Mouse (Mus musculus): ENCODE measurements around the gene Prox2. TPM values are rescaled to one million over a fixed set of nuclear protein-coding genes. Genes with fewer than 3 reads are reported as not detected.
"Not testable (repeated sequence)": the region's sequence is repeated elsewhere in the genome, so short reads cannot be mapped to it uniquely, and the experiment has no call there.

Prox2 gene
- 1.6 and 3.1 TPM in 2 replicates for total RNA-seq (2015)
- 2.0 and 6.0 TPM in 2 replicates for total RNA-seq (2017)

DNA sequence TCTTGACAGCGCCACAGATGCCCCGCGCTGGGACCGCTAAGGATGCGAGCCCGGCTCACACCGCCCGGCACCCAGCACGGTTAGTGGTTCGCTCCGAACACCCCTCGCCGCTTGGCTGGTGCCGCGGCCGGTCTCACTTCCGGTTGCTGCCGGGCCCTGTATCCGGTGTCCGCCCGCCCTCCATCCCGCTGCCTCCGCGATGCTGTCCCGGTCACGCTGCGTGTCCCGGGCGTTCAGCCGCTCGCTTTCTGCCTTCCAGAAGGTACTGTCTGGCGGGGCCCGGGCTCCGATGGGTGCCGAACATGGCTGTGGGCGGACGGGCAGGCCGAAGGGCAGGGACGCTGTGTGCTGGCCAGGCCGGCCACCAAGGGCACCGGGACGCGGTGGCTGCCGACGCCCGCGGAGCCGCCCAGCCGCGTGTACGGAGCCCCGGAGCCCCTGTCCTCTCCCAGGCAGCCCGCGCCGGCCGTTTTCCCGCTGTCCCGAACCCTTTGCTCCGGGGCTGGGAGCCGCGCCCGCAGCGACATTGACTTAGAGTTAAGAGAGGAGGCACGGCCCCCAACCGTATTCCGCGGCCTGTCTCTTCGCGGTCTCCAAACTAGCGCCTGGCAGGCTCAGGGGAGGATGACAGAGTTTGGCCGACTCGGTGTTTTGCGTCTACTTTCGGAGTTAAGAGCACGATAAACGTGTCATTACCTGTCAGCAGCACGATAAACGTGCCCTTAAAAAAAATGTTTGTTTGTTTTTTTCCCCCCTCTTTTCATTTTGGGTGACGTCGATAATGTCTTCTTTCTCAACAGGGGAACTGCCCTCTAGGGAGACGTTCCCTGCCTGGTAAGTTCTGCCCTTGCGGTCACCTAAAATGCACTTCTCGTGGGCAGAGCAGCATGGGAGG lies at the start of gene Prox2, which contains the start of gene Dlst:
Prox2 (minus strand) TSS at position 62 of the 895 bp plus-strand sequence.
Dlst (plus strand) TSS at position 136 of the 895 bp plus-strand sequence.
- ATAC-seq (ENCODE audit: poor library complexity, severe bottlenecking): peak; percentile 94

DNA sequence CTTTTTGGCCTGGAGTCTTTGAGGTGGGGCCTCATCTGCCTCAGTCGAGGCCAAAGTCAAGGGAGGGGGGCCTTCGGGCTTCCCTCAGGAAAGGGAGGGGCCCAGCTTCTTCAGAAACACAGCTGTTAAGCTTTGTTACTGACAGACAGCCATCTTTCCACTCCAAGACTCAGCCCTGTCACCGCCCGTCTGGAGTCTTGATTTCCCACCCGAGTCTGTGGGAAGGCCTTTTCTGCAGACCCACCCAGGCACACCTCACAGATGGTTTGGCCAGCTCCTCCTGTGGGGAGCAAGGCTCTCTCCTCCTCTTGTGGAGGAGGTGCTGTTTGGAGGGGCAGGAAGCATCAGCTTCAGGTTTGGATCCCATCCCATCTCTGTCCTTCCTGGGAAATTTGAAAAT lies 49.0 kb upstream of the Prox2 start:
- no peak for ATAC-seq (ENCODE audit: poor library complexity, severe bottlenecking)

DNA sequence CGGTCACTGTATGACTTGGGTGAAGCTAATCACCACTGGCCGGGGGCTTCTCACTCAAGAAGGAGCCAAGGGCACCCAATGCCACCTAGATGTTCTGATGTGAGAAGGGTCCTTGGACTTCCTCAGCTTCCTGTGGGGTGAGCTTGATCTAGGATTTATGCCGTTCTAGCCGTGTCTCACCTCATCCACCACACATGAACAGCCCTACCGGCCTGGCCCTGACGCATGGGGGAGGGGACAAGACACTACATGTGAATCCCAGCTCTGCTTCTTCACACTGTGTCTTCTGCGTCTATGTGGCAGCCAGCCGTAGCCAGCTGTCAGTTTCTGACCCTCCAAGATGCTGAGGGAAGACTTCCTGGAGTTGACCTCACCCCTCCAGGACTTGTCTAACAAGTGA lies 48.2 kb upstream of the Prox2 start:
- ATAC-seq (ENCODE audit: poor library complexity, severe bottlenecking): no peak

- no peak for ATAC-seq (ENCODE audit: poor library complexity, severe bottlenecking)
Measured at GRCm38 (mm10) chr12:85157797-85158460, 47.4 kb upstream of the Prox2 start.

DNA sequence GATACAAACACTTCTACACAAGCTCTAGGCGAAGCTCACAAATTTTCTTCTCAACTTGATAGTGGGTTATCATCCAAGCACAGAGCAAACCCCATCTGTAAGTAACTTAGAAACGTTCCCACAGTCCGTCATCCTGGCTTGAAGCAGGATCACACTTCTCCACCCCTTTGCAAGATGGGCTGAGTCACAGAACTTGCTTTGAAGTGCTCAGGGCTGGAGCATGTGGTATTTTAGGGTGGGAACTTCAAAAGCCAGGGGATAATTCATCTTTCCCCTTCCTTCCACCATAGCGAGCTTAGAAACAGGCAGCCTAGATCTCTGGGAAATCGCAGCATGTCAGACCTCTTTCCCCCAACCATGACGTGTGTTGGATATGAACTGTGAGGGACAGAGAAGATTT lies 45.8 kb upstream of the Prox2 start:
- ATAC-seq (ENCODE audit: poor library complexity, severe bottlenecking): no peak

GRCm38 (mm10) chr12:85153011-85153410 lies 42.5 kb upstream of the Prox2 start:
- ATAC-seq (ENCODE audit: poor library complexity, severe bottlenecking): peak; percentile 43; the same call in 1 of the 2 replicates

DNA sequence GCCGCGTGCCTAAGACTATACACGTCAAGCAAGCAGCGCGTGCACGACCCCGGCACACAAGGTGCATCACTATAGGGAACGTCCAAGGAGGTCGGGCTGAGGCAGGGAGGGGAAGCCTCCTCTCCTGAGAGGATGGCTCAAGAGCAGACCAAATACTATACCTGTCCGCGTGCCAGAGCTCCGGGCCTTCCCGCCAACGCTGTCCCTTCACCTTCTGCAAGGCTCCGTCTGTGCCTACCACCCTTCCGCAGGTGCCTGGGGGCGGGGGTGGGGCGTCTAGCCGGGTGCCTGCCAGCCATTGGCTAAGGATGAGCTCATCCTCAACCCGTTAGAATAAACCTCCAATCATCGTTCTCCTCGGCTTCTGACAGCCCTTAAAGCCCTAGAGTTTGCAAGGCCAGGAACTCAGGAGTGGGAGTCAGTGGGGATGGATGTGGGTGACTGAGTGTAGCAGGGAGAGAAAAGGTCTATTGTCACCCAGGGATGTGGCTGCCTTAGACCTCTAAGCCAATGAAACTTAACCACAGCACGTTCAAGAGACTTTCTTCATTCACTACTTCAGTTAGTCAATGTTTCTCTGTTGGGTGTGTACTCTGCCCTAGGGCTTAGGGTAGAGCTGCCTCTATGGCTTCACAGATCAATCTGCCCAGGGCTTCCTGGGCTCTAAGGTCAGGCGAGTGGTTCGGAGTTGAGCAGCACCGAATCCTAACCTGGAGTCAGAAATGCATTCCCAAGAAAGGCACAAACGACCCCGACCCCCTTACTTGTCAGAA lies 40.6 kb upstream of the Prox2 start, which contains the start of gene Rps6kl1:
Rps6kl1 (minus strand) TSS at position 263 of the 773 bp plus-strand sequence.
- ATAC-seq (ENCODE audit: poor library complexity, severe bottlenecking): peak; percentile 55

- 0 out of 2 replicates have a peak, but pooled peaks have one; percentile 19 for ATAC-seq (ENCODE audit: poor library complexity, severe bottlenecking)
Measured at GRCm38 (mm10) chr12:85150321-85151001, 39.9 kb upstream of the Prox2 start.

- no peak for ATAC-seq (ENCODE audit: poor library complexity, severe bottlenecking)
Measured at GRCm38 (mm10) chr12:85146881-85147280, 36.3 kb upstream of the Prox2 start.

GRCm38 (mm10) chr12:85146355-85146754 lies 35.8 kb upstream of the Prox2 start:
- no peak for ATAC-seq (ENCODE audit: poor library complexity, severe bottlenecking)

DNA sequence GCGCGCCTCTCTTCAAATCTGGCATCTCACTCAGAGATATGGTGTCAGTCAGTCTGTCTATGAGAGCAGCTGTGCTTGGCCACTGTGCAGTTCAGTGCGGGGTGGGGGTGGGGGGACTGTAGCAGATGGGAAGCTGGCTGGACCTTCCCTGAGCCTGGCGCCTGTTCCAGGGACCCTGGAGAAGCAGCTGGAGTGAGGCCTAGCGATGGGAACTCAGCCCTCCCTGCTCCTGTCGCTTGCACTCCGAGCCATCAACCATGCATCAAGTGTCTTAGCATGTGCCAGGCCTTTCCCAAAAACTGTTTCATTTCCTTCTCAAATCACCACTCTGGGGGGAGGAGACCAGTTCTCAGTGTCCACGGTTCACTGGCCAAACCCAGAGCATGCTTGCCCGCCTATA lies 35.1 kb upstream of the Prox2 start:
- ATAC-seq (ENCODE audit: poor library complexity, severe bottlenecking): no peak

DNA sequence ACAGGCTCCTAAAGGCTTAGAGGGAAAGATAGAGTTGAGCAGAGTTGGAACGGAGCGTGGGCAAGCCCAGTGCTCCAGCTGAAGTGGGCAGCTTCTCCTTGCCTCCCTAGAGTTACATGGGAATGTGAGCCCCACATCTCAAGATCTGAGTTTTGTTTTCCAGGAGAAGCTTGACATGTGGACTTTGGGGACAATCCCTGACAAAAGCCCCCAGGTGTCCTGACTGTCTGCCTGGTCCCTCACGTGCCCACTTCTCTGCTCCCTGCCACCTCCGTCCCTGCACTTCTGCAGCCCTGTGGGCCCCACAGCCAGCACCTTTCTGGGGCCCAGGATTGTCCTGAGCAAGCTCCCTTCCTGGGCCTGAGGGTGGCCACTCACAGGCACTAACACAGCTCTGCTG lies 34.3 kb upstream of the Prox2 start:
- ATAC-seq (ENCODE audit: poor library complexity, severe bottlenecking): no peak

- not testable (repeated sequence) for ATAC-seq (ENCODE audit: poor library complexity, severe bottlenecking)
Measured at GRCm38 (mm10) chr12:85144276-85144675, 33.7 kb upstream of the Prox2 start.

GRCm38 (mm10) chr12:85142803-85143202 lies 32.2 kb upstream of the Prox2 start:
- ATAC-seq (ENCODE audit: poor library complexity, severe bottlenecking): peak; percentile 92

GRCm38 (mm10) chr12:85141096-85141495 lies 30.5 kb upstream of the Prox2 start:
- no peak for ATAC-seq (ENCODE audit: poor library complexity, severe bottlenecking)

GRCm38 (mm10) chr12:85140036-85140701 lies 29.6 kb upstream of the Prox2 start:
- ATAC-seq (ENCODE audit: poor library complexity, severe bottlenecking): no peak

- no peak for ATAC-seq (ENCODE audit: poor library complexity, severe bottlenecking)
Measured at GRCm38 (mm10) chr12:85136627-85137026, 26.1 kb upstream of the Prox2 start.

- ATAC-seq (ENCODE audit: poor library complexity, severe bottlenecking): no peak
Measured at GRCm38 (mm10) chr12:85135513-85136470, 25.2 kb upstream of the Prox2 start.

Measured in megakaryocyte, adult 5-6 weeks (primary cell).